Mouse (Mus musculus) neural tube, embryonic 10.5 days (tissue): ENCODE results near the gene Flywch2.

ENCODE experiments used
- DNase-seq: peaks from one replicate; pipeline ENCODE4 v3.0.0-alpha.2; 2017; ENCODE audit warnings: low spot score; ENCODE audit errors: extremely low spot score

Gene Flywch2

GRCm38 (mm10) chr17:23785561-23786471, at the start of gene Flywch2:
Gene Flywch2 (minus strand): TSS chr17:23786081.
- DNase-seq = peak; percentile 73

GRCm38 (mm10) chr17:23831201-23831600, 45.3 kb upstream of the Flywch2 start:
- DNase-seq = no peak

- peak; percentile 89 for DNase-seq
Observed at GRCm38 (mm10) chr17:23829064-23829619, 43.3 kb upstream of the Flywch2 start, which contains the start of gene Elob. Gene Elob (minus strand): TSS chr17:23829136.

DNA sequence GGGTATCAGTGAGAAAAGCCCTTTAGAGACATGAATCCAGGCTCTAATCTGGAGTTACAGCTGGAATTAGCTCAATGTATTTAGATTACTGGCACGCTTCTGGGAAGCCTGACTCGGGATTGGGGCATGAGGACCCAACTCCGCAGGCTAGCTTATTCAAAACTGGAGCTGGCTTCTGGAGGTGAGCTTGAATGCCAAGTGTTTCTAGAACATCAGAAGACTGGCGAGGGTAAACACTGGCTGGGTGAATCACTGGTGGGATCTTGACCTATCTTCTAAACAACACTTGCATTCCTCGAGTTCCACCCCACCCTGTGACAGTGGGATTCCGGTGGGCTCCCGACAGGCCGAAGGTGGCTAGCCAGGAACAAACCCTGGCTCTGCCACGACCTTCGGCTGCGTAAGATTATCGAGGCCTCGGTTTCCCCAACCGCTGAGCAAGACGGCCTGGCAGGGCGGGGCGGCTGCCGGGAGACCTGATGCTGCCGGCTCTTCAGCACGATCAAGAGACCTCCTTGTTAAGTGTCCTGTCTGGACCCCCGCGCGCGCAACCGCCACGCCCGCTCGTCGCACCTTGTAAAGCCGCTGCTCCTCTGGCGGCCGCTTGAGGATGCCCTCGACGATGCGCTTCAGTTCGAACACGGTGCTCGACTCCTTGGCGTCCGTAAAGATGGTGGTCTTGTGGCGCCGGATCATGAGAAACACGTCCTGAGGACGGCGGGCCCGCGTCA, 42.6 kb upstream of the Flywch2 start:
- peak; percentile 77 for DNase-seq

GRCm38 (mm10) chr17:23825591-23825990, 39.7 kb upstream of the Flywch2 start:
- no peak for DNase-seq

- no peak for DNase-seq
Observed at GRCm38 (mm10) chr17:23823614-23824013, 37.7 kb upstream of the Flywch2 start.

- peak; percentile 12 for DNase-seq
Observed at GRCm38 (mm10) chr17:23823018-23823417, 37.1 kb upstream of the Flywch2 start.

GRCm38 (mm10) chr17:23822094-23822493, 36.2 kb upstream of the Flywch2 start:
- DNase-seq = no peak

DNA sequence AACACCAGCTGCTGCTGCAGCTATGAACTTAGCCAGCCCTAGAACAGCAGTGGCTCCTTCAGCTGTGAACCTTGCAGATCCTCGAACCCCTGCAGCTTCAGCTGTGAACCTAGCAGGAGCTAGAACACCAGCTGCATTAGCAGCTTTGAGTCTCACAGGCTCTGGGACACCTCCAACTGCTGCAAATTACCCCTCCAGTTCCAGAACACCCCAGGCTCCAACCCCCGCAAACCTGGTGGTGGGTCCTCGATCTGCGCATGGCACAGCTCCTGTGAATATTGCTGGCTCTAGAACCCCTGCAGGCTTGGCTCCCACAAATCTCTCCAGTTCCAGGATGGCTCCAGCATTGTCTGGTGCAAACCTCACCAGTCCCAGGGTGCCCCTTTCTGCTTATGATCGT, 34.9 kb upstream of the Flywch2 start:
- DNase-seq = no peak

- no peak for DNase-seq
Observed at GRCm38 (mm10) chr17:23819235-23819634, 33.4 kb upstream of the Flywch2 start.

DNA sequence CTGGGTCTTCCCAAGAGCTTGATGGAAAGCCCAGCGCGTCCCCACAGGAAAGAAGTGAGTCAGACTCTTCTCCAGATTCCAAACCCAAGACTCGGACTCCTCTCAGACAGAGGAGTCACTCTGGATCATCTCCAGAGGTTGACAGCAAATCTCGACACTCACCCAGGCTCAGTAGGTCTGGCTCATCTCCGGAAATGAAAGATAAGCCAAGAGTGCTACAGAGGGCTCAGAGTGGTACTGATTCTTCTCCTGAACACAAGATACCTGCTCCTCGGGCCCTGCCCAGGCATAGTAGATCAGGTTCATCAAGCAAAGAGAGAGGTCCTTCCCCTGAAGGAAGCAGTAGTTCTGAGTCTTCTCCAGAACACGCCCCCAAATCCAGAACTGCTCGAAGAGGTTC, 32.7 kb upstream of the Flywch2 start:
- DNase-seq = peak; percentile 11

GRCm38 (mm10) chr17:23815641-23816040, 29.8 kb upstream of the Flywch2 start:
- no peak for DNase-seq

DNA sequence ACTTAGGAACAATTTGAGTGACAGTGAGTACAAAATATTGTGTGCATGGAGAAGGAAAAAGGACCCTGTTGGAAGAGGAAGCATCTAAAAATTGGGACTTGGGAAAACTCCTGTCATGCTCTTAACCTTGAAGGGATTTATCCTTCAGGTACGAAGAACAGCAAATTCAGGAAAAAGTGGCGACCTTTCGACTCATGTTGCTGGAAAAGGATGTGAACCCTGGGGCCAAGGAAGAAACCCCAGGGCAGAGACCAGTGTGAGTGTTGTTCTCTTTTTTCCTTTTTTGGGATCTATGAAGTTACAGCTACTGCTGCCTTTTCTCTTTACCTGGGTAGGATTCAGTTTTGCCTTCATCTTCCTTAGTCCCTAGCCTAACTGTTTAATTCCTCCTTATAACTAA, 22.0 kb upstream of the Flywch2 start:
- no peak for DNase-seq

DNA sequence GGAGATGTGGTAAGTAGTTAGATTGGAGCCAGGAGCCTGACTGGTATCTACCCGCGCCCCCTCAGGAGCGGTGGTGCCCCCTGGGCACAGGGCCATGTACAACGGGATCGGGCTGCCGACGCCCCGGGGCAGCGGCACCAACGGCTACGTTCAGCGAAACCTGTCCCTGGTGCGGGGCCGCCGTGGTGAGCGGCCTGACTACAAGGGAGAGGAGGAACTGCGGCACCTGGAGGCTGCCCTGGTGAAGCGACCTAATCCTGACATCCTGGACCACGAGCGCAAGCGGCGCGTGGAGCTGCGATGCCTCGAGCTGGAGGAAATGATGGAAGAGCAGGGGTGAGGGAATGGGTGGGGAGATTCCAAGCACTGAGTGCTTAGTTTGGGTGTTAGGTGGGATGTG, 21.0 kb upstream of the Flywch2 start:
- DNase-seq = no peak

DNA sequence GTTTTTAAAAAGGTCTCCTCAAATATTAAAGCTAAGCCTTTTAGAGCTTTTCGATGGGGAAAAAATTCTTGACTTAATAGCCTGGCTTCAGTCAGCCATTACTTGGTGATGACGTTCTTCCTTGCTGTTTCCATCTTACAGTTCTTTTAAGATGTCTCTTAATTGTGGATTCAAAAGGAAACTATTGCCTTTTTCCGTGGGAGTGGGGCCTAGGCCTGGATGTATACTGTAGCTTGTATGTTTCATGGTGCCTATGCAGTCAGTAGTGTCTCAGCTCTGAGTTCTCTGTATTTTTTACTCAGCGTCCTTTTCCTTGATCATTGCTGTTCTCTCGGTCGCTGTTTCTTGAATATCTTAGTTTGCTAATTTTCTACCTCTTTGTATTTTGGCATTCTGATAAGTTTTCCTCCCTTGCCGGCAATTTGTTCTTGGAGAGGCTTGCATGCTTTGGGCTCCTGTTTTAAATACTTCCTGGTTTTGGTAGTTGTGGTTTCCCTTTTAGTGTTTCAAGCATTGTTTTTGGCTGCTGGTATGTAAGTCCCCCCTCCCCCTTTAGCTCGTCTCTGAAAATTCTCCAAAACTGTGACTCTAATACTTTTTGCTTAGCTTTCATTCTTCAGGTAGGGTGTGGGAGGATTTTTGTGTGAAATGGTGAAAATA, 18.7 kb upstream of the Flywch2 start:
- no peak for DNase-seq

DNA sequence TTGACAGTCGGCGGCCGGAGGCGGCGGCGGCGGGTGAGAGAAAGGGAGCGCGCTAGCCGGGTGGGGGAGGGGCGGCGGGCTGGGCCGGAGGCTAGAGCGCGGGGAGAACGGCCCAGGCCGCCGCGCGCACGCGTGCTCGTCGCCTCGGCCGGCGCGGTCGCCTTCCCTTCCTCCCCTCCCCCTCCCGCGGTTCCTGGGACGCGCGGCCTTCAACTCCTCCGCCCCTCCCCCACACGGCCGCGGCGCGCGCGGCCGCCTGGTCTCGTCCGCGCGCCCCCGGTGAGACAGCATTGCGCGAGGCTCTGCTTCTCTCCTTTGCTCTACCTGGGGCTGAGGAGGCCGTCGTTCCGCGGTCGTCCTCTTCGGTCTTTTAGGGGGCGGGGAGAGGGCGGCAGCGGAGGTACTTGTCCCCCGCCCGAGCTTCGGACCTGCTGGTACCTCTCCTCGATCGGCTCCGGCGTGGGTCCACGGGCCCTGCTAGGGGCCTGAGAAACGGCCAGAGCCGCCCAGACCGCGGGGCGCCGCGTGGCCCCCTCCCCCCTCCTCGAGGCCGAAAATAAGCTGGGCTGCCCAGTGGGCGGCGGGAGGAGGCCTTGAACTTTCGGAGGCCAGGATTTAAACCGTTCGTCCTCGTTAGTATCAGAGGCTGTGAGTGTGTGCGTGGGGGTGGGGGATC, 17.6 kb upstream of the Flywch2 start:
- DNase-seq = peak; percentile 91

DNA sequence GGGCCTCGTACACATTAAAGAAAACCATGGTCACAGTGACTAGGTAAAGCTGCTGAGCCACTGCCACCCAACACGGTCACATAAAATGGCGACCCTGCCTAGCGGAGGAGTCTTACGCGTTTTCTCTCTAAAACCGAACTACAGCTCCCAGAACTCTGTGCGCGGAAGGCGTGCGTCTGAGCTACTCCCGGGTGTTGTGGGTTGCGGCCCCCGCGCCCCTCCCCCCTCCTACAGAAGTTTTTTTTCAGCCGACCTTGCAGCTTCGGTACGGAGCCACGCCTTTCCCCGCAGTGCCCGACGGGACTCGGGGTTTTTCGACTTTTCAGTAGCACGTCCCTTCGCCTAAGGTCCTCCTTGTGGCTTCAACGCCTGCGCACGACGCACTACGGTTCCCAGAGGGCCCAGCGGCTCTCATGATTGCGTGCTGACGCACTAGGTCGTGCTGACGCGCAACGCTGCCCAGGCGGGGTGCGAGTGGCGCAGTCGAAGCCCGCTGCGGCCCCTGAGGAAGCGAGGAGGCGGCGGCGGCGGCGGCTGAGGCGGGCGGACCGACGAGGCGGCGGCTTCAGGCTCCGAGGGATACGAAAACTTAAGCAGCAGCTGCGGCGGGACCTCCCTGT, 17.0 kb upstream of the Flywch2 start:
- peak; percentile 93 for DNase-seq

DNA sequence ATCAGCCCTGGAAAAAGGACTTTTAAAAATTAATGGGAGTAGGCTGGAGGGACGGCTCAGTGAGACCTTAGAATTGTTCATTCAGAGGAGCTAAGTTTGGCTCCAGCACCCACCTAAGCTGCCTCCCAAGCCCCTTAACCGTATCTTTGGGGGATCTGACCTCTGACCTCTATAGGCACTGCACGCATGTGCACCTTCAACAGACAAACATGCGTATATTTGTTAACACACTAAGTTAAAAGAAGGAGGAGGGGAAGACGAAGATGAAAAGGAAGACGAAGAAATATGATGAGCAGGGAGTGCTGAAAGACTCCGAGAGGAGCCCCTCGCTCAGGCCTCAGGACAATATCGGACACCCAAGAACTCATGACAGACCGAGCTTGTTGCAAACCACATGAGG, 15.7 kb upstream of the Flywch2 start:
- DNase-seq = no peak

GRCm38 (mm10) chr17:23797316-23797715, 11.4 kb upstream of the Flywch2 start:
- DNase-seq = no peak

GRCm38 (mm10) chr17:23795323-23795722, 9.4 kb upstream of the Flywch2 start:
- DNase-seq = no peak

GRCm38 (mm10) chr17:23791079-23791357, 5.1 kb upstream of the Flywch2 start:
- DNase-seq = no peak
